Mouse (Mus musculus): ENCODE data around the gene Acoxl.

DNA sequence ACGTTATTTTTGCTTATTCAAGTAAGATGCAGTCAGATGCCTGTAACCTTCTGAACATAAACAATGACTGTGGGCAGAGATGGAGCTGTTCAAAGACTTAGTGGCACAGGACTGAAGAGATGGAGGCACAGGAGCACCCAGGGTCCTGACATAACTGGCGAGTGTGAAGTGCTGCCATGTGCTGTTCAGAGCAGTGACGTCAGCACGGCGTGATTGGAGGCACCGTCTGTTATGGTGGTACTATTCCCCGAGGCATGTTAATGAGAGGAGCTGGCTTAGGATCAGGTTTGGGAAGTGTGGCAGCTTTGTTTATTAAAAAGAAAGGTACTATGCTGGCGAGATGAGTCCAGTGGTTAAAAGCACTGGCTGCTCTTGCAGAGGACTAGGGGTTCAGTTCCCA, 300.2 kb downstream of the Acoxl start:
- TF ChIP-seq CTCF (IDR thresholded peaks at IDR 0.05; ENCODE audit: borderline replicate concordance, insufficient read depth, low read depth, low read length) (no peak), POLR2A (IDR thresholded peaks at IDR 0.05; ENCODE audit: borderline replicate concordance, insufficient read depth, low read length) (no peak)
